Mouse (Mus musculus) layer of hippocampus, postnatal 36 days (tissue): ENCODE results near the gene Thap12. TPM values are rescaled to one million over a fixed set of nuclear protein-coding genes. Genes with fewer than 3 reads are reported as not detected.

ENCODE experiments used
- DNase-seq, 2 experiments: peaks; one replicate each; pipeline ENCODE4 v3.0.0; 2022
- total RNA-seq, 2 experiments: library from RNA; stranded (reverse); gene quantifications; 2 replicates each; pipeline ENCODE4 v1.2.3; 2021

Gene Thap12
- total RNA-seq, 2 experiments from 2014 or later = 75.9 to 77.2 TPM

- no peak for DNase-seq
These were observed 57.2 kb downstream of the Thap12 start for GRCm38 (mm10) chr7:98760126-98760525.

GRCm38 (mm10) chr7:98763911-98764310 lies 61.0 kb downstream of the Thap12 start:
- no peak for DNase-seq

- DNase-seq = no peak
These were observed 64.4 kb downstream of the Thap12 start for GRCm38 (mm10) chr7:98767261-98767660.

Other genes with a start within 250 kb of the Thap12 start
- gene Lrrc32, start 213.8 kb upstream of the Thap12 start, total RNA-seq = 1 to 10 TPM; 1.6 to 1.8 TPM
- 10 to 100 TPM; 65.7 to 78.1 TPM for gene Emsy, start 46.3 kb upstream of the Thap12 start, total RNA-seq
- 1 to 10 TPM; 1.6 to 2.0 TPM for gene Wnt11, start 132.0 kb downstream of the Thap12 start, total RNA-seq